Mouse (Mus musculus) spleen, postnatal 10 days (tissue): ENCODE measurements around the gene Cldn6.

Experiments used
- DNase-seq, 2 experiments: peaks; one replicate each; pipeline ENCODE4 v3.0.0; 2021 to 2022; ENCODE audit warnings: low spot score in 2 of 2

The Cldn6 gene

DNA sequence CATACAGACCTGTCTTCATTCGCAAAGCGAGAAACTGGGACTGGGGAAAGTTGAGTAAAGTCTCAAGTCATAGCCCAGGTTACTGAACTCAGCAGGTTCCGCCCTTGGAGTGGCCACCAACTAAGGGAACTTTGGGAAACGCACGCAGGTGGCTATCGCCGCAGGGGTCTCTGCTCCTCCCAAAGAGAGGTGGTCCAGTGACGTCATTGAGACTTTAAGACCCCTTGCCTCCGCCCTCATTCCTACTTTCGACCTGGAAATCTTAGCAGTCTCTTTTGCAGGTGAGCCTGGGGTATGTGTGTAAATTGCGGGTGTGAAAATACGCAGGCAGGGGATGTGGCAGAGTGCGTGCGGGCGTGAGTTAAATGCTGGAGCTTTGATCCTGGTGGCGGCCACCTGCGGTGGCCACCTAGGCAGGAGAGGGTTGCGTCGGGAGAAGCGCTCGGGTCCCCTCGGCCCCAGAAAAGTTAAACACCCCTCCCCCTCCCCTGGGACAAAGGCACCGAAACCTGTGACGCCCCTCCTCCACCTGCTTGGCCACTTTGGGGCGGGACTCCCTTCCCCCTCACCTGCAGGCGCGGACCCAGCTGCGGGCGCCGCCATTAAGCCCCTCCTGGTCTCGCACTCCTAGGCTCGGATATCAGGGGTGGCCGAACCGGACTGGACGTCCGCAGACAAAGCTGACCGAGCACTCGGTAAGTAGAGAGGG is at the start of gene Cldn6:
TSS of gene Cldn6 (plus strand) at position 123 of the 709 bp plus-strand sequence.
- no peak for DNase-seq

DNA sequence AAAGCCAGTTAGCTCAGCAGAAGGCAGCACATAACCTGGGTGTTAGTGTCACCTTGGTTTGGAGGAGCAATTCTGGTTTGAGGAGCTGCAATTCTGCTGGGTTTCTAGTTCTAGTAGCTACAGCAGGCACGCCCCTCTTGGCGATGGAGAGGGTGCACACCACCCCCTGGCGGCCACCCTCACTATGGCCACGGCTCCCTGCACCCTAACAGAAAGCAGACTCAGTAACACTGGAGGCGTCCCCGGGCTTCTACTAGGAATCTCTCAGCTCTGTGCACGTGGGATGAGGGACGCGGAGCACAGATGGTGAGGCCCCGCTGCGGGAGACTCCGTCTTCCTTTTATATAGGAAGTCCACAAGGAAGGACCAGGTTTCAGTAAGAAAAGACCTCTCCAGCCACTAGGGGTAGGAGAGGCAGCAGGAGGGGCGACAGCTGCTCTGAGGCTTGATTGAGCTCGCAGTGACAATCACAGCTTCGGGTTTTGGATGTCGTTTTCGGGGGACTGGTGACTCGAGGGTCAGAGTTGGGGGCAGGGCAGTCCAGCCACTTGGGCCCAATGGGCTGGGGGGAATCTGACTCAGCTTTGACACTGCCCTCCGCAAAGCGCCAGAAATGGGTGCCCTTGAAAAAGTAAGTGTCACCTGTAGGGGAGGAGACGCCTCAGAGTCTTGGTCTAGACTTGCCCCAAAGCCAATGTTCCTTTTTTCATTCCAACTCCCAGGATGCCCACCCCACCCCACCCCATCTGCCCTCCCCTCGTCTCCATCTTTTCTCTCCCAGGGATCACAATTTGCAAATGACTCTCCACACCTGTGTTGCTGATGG is 48.6 kb upstream of the Cldn6 start:
- peak; percentile 64 to 84 for DNase-seq

DNA sequence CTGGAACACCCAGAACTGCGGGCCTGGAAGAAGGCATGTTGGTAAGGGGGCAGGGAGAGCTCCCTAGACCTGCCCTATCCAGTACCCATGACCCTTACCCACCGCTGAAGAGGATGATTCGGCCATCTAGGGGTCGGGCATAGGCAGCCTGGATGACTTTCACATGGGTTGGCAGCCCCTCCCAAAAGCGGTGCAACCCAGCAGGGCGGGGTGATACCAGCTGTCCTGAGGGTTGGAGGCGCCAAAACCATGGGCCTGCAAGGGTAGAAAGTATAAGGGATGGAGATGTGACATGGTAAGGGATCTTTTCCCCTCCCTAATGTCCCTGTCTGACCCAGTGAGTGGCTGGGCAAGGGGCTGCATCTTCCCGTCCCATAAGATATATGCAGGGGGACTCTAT is 47.8 kb upstream of the Cldn6 start:
- DNase-seq, result no peak

DNA sequence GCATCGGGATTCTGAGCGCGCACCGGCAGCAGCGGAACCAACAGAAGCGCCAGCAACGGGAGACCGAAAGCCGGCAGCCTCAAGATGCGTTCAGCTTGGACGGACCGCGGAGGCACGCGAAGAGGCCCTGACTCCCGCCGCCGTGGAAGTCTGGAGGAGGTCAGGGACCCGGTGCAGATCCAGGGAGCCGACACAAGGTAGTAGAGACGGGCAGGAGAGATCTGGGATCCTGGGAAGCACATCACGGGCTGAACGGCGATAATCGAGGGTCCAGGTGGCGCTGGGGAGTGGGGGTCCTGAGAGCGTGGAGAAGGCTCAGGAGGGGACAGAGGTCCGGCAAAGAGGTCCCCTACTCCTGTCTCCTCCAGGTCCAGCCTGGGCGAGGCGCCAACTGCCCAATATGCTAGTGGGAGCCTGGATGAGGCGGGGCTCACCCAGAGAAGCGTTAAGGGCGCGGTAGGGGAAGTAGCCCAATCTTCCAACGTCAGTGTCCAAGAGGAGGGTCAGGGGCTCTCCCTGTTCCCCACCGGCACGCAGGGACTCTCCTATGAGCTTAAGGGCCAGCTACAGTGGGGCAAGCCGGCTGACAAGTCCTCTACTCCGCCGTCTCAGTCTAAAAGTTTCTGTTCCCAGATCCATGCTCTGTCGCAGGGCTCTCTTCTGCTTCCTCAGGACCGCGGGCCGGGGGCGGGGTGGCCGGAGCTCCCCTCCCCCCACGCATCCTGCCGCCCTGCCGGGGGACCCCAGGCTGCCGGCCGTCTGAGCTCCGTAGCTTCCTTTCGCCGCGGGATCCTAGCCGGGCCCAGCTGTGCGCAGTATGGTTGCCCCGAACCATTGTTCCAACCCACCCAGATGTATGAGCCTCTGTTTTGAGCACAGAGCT is 34.2 kb upstream of the Cldn6 start, which contains the start of gene Mmp25:
TSS of gene Mmp25 (minus strand) at position 665 of the 883 bp plus-strand sequence.
- no peak for DNase-seq

DNA sequence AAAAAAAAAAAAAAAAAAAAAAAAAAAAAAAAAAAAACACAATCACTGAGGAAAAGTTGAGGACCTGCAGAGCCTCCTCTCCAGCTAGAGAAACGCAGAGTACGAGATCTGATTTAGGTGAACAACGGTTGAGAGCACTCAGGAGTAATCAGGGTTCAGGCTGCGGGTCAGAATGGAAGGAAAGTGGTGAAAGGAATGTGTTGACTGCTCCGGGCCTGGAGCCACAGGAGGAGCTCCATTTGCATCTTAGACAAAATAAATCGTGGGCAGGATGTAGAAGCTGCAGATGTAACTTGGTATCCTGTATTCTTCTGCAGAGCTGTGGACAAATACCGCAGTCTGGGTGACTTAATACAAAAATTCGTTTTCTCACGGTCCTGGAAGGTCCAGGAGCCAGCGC is 33.2 kb upstream of the Cldn6 start:
- no peak for DNase-seq

DNA sequence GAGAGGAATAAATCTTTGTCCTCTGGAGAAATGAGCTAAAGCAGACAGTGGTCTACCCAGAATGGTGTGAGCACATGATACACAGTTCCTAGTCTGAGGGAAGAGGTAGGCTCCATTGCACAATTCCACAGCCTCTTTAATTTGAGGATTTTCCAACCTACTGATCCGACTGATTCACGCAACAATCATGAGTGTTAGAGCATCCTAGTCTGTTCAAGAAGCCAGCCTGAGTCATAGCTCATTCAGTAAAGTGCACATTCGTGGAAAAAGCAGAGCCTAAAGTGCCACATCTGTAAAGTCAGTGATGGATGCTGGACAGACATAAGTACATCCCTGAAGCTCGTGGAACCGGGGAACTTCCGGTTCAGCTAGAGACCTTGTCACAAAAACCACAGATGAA is 27.7 kb upstream of the Cldn6 start:
- no peak for DNase-seq

DNA sequence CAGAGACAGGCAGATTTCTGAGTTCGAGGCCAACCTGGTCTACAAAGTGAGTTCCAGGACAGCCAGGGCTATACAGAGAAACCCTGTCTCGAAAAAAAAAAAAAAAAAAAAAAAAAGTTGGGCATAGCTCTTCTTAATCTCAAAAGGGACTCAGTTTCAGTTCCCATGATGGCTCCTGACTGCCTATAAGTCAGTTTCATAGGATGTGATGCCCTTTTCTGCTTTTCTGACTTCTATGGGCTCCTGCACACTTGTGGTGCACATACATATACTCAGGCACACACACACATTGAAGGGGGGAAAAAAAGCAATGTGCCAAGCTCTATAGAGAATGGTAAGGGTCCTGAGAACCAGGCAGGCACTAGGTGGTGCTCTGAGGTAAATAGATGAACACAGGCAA is 25.7 kb upstream of the Cldn6 start:
- DNase-seq, result no peak

DNA sequence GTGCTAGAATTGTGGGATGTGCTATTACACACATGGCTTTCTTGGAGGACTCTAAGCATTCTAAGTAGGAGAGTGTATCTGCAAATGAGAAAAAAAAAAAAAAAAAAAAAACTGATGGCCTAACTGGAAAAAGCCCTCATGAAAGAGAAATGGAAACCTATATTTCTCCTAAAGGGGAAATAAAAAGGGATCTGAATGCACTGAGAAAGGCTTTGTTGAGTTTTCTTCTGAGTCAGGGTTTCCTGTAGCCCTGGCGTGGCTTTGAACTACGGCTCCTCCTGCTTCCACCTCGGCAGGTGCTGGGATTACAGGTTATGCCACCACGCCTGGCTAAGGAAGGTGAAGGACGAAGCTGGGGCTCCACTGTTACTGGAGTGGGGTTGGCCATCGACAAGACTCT is 25.0 kb upstream of the Cldn6 start:
- no peak for DNase-seq

DNA sequence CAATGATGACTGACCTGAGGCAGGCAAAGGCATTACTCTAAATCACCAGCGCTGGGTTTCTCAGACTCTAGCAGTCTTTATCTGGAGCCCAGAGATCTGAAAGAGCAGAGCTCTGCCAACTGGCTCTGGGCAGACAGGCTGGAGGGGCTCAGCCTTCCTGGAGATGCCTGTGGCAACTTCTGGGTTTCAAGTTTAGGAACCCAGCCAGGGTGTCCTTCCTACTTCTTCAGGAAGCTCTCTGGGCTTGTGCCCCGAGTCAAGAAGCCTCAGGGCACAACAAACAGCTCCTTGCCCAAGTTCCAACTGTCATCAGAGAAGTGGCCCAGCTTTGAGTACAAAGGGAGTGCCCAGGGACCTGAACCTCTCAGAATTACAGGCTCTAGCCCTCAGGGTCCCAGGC is 24.6 kb upstream of the Cldn6 start:
- no peak for DNase-seq

DNA sequence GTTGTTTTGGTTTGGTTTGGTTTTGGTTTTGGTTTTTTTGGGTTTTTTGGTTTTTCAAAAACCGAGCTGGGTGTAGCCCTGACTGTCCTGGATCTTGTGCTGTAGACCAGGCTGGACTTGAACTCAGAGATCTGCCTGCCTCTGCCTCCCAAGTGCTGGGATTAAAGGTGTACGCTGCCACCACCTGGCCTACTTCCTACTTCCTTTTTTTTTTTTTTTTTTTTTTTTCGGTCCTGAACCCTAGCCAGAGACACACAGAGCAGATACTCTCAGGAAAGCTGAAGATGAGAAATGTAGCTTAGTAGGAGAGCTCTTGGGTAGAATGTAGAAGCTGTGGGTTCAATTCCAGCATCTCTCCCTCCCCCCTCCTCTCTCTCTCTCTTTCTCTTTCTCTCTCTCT is 20.6 kb upstream of the Cldn6 start:
- no peak for DNase-seq

DNA sequence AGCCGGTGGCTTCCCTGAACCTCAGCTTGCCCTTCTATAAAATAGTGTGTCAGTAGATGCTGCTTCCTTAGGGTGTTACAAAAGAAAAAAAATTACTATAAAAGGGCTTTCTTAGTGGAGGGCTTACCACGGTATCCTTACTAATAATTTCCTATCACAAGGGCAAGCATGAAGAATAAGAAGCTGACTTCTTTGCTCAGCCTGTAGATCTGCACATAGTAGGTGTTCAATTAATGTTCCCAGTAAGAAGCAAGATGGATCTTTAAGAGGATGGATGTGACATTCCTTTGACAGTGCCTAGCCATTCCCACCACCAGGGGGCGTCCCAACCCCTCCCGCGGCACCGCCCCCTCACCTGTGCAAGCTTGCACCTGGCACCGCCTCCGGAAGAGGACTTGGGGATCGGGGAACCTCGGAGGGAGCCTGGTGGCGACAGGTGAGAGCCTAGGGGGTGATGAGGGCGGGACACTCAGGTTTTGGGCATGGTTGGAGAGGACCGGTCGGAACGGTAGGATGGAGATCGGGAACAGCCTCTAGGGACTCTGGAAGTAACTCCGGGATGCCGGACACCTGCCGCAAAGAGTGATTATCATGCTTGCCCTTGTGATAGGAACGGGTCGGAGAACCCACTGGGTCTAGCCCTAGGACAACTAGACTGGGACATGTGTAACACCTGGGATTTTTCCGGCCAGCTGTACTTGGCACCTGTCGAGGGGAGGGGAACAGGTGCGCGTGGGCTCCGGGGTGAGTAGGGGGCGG is 18.8 kb upstream of the Cldn6 start, which contains the start of gene Bicdl2:
TSS of gene Bicdl2 (plus strand) at position 390 of the 759 bp plus-strand sequence.
- peak; percentile 32 to 67 for DNase-seq

DNA sequence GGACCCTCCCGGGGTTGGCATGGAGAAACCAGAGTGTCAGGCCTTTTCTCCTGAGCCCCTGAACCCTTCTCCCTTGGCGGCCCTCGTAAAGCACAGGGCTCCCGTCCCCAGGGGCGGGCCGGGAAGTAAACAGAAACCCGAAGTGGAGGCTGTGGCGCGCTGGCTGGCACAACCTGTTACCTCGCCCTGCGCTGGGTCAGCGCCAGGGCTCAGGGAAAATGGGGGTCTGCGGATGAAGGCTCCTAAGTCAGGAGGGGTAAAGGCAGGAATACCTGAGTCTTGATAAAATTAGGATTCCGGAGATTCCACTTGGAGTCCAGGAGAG is 18.2 kb upstream of the Cldn6 start:
- no peak for DNase-seq

DNA sequence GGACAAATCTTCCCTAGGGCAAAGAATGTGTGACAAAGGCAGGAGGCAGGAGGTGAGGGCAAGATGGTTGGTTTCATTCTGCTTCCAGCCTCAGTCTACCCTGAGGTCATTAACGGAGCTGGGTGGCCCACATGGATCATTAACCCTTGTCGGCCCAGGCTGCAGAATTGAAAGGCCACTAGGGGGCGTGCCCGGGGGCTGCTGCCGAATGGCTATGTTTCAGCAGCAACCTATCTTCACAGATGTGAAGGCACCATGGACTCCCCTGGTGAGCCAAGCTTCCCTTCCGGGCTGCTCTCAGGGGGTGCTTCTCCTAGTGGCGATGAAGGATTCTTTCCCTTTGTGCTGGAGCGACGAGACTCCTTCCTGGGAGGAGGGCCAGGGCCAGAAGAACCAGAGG is 17.5 kb upstream of the Cldn6 start:
- DNase-seq, result peak in 1 of 2 experiments; percentile 61

DNA sequence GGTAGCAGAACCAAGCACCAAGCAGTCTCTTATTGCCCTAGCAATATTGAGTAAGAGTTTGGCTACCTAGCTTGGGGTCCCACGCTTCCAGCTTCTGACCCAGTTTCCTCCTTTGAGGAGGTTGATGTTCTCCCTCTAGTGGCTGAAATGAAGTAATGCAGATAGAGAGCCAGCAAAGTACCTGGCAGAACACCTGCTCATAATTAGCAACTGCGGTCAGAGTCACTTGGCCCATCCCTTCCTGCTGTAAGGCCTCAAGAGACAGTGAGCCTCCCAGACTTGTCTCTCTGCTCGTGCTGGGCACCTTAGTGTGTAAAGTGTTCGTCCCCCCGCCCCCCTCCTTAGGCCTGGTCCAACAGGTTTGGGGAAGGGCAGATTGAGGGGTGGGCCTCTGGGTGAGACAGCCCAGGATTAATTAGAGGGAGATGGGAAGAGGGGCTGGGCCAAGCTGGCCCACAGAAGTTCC is 14.5 kb upstream of the Cldn6 start:
- no peak for DNase-seq

DNA sequence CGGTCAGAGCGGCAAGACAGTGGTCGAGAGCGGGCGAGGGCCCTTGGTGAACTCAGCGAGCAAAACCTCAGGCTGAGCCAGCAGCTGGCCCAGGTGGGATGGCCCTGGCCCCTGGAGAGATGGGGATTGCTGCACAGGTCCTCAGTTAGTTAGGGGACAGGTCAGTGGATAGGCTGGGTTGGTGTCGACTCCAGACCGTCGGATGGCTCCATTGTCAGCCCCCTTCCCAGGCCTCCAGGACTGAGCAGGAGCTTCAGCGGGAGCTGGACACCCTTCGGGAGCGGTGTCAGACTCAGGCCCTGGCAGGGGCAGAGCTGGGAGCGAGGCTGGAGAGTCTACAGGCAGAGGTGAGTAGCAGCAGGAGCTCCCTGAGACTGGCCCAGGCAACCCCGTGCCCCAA is 13.5 kb upstream of the Cldn6 start:
- no peak for DNase-seq

DNA sequence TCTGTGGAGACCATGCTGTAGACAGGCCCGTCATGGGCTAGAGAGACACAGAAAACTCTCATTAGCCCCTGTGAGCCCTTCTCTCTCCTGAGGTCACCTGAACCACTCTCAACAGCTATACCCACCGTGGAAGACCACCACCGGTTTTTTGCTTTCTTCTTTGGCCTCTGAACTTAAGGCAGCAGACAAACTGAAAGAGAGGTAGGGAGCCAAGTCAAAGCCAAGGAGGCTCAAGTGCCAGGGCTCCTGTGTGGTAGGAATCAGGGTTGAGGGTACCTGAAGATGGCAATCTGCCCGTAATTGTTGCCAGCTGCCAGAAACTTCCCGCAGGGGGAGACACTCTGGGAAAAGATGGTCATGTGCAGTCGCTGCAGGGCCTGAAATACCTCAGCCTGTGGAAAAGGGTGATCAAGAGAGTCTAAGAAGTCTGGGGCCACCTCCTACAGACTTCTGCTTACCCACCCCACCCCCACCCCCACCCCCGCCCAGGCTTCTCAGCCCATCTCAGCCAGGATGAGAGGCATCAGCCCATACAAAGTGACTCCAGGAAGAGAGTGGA is 8.5 kb upstream of the Cldn6 start:
- DNase-seq, result no peak

DNA sequence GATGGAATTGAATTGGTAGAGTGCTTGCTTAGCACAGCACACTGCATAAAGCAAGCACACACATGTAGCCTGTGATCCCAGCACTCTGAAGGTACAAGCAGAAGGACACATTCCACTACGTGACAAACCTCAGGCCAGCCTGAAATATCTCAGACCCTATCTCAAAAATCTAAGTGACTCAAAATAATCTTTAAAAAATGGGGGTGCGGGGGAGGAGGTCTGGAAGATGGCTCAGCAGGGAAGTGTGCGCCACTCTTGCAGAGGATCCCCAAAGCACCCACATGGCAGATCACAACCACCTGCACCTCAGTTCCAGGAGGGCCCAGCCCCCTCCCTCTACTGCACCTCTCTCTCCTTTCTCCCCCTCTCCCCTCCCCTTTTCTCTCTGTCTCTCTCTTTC is 7.5 kb upstream of the Cldn6 start:
- no peak for DNase-seq

DNA sequence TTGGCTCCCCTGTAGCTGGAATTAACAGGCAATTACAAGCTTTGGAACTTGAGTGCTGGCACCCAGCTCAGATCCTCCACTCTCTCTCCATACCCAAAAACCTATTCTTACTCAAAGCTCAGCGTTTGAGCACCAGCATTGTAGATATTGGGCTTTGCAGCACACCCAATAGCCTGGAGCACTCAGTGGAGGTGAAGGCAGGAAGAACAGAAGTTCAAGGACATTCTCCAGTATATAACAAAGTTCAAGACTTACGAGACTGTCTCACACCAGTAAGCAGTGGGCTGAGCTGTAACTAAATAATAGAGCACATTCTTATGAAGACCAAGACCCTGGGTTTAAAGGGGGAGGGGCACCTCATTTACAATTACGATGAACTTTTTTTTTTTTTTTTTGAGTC is 6.3 kb upstream of the Cldn6 start:
- DNase-seq, result no peak

DNA sequence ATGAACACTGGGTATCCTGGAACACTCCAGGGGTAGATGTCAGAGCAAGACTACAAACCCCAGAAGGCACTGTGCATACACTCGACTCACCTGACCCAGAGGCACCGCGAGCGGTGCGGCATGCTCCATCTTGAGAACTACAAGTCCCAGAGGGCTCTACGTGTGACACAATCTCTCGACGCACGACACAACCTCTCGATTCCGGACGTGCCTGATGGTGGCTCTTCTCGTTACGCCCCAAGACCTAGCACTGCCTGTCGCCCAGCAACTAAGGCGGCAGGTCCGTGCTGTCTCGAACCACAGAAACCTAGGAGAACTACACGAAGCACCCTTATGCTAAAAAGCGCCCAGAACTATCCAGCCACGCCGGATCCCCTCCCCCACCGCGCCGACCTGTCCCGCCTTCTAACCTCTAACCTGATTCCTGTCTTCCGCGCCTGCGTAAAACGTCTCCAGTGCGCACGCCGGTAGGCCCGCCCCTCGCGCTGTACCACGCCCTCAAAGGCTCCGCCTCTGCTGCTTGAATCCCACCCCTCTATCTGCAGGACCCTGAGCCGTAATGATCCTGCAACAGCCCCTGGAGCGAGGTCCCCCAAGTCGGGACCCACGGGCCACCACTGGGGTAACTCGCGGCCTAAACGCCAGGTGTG is 5.5 kb upstream of the Cldn6 start, which contains the start of the genes Hcfc1r1 and Thoc6:
TSS of gene Hcfc1r1 (plus strand) at position 173 of the 650 bp plus-strand sequence.
TSS of gene Thoc6 (minus strand) at position 459 of the 650 bp plus-strand sequence.
- DNase-seq, result peak; percentile 80 to 89

DNA sequence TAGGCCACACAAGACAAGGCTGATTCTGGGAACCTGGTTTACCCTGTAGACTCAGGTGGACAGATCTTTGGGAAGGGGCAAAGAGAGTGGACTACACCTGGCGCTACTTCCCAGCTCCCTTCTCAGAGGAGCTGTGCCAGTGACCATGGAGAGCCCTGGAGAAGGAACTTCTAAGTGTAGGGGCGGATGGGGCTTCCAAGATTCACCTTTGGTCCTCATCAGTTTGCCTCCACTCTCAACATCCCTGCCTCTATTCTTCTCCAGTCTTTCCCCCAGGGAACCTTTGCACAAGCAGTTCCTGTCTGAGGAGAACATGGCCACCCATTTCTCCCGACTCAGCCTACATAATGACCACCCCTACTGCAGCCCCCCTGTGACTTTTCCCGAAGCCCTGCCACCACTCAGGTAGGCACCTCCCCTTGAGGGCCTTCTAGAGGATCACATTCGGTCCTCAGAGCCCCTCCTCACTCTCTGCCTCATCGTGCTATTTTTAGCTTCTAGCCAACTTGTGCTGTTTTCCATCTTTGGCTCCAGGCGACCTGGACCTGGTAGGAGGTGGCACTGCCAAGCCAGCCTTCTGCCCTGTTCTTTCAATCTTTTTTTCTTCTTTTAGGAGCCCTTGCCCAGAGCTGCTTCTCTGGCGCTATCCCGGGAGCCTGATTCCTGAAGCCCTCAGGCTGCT is 4.6 kb upstream of the Cldn6 start:
- DNase-seq, result no peak
